Mouse (Mus musculus) cerebellum, adult 11 months (tissue): ENCODE data around the gene BC028528.
"Not testable (repeated sequence)": the region's sequence is repeated elsewhere in the genome, so short reads cannot be mapped to it uniquely, and the experiment has no call there.

Experiments
- DNase-seq: peaks from one replicate; pipeline ENCODE4 v3.0.0; 2022

The BC028528 gene

GRCm38 (mm10) chr3:95871392-95871867 is 20.4 kb downstream of the BC028528 start, which contains the start of gene Mrps21:
TSS of gene Mrps21 (minus strand) at chr3:95871519.
- peak; percentile 78 for DNase-seq

DNA sequence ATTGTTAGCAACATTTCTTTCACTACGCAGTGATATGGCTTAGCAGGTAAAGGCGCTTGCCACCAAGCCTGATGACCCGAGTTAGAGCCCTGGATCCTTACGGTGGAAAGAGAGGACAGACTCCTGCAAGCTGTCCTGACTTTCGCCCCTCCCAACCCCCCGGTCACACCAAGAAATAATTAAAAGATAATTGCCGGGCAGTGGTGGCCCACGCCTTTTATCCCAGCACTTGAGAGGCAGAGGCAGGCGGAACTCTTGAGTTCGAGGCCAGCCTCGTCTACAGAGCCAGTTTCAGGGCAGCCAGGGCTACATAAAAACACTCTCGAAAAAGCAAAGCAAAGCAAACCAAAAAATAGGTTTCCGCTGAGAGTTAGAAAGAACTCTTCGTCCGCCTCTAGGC is 20.8 kb downstream of the BC028528 start:
- DNase-seq = no peak

DNA sequence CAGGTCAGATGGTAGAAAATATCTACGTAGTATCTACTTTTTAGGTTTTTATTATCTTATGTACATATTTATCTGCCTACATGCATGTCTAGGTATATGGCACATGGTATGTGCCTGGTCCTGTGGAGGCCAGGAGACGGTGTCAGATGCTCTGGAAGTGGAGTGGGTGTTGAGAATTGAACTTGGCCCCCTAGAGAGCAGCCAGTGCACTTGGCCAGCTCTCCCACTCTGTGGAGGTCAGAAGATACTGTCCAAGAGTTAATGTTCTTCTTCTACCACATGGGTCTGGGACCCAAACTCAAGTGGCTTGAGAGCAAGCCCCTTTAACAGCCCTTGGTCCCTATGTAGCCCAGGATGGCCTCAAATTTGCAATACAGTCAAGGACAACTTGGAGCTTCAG is 24.4 kb downstream of the BC028528 start:
- no peak for DNase-seq

DNA sequence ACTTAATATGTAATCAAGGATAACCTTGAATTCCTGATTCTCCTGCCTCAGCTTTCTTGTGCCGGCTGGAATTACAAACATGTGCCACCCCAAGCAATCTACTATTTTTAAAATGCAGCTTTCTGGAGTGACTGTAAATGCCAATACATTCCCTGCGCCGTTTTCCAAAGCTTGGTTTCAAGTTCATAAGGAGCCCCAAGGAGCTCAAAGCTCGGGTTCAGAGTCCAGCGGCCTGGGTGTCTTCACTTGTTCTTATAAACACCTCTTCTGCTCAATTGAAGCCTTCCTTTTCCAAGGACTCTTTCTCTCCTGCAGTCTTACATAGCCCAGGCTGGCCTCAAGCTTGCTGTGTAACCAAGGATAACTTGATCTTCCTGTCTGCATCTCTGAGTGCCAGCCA is 25.7 kb downstream of the BC028528 start:
- no peak for DNase-seq

DNA sequence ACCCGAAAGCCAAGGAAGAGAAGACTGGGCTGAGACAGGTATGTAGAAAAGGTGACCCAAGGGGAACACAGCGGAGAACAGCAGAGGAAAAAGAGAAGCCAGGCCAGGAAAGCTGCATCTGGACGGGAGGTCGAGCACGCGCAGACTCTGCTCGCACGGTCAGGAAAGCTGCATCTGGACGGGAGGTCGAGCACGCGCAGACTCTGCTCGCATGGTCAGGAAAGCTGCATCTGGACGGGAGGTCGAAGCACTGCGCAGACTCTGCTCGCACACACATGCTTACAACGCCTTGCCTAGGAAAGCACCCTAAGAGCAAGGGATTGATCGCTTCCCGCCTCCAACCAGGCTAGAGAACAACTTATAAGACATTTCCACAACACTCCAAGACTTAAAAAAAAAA is 26.2 kb downstream of the BC028528 start:
- no peak for DNase-seq

DNA sequence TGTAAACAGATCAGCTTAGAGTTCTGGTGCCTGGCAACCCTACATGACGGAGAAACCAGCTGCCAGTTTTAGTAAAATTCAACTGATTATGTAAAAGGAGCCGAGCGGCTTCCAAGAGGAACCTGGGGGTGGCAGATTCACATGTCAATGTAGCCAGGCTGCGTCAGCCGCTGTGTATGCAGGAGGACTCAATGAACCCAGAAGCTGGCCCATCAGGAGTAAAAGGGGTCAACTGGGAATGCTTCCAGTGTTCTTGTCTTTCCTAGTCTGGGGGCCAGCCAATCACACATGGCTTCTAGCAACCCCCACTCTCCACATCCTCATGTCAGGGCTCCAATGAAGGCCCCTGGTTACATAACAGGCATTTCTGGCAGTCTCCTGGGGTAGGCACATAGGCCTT is 26.8 kb downstream of the BC028528 start:
- DNase-seq = no peak

- DNase-seq = no peak
Measured at GRCm38 (mm10) chr3:95863578-95863977, 28.2 kb downstream of the BC028528 start.

DNA sequence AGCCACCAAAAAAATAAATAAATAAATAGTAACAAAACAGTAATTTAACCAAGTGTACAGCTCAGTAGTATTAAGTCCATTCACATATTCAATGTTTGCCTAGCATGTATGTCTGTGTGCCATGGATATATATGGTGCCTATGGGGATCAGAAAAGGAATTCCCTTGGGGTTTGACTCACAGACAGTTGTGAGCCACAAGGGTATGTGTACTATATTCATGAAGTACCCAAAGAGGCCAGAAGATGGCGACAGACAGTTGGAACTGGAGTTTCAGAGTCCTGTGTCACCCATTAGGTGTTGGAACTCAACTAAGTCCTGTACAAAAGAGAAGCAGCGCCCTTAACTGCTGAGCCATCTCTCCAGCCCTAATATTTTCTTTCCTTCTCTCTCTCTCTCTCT is 30.0 kb downstream of the BC028528 start:
- peak; percentile 46 for DNase-seq

DNA sequence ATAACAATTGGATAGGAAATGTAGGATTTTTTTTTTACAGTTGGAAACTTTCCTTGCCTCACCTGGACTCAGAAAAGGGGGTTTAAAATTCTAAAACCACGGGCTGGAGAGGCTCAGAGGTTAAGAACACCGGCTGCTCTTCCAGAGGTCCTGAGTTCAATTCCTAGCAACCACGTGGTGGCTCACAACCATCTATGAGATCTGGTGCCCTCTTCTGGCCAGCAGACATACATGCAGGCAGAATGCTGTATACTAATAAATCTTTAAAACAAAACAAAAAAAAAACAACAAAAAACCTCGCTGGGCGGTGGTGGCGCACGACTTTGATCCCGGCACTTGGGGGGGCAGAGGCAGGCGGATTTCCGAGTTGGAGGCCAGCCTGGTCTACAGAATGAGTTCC is 30.6 kb downstream of the BC028528 start:
- DNase-seq = no peak

GRCm38 (mm10) chr3:95860323-95860722 is 31.5 kb downstream of the BC028528 start:
- DNase-seq = no peak

GRCm38 (mm10) chr3:95858278-95858677 is 33.5 kb downstream of the BC028528 start:
- not testable (repeated sequence) for DNase-seq

- DNase-seq = not testable (repeated sequence)
Measured at GRCm38 (mm10) chr3:95857050-95857449, 34.8 kb downstream of the BC028528 start.

DNA sequence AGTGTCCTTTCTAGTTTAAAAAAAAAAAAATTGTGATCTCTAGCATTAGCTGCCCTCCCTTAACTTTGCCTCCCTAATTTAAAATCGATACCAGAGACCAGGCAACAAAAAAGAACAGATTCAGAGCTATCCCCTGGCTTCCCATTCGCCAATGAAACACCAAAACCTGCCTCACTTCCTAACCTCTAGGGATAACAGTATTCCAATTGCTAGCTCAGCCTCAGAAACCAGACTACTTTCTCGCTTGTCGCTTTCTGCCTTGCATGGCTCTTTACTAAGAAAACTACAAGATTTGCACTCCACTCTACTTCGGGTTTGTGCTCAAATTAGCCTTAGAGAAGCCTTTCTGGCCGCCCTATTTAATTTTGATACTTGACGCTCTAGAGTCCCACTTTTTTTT is 35.7 kb downstream of the BC028528 start:
- DNase-seq = no peak

GRCm38 (mm10) chr3:95855502-95856089 is 36.2 kb downstream of the BC028528 start, which contains the start of gene Prpf3:
TSS of gene Prpf3 (minus strand) at chr3:95855885.
- peak; percentile 93 for DNase-seq

DNA sequence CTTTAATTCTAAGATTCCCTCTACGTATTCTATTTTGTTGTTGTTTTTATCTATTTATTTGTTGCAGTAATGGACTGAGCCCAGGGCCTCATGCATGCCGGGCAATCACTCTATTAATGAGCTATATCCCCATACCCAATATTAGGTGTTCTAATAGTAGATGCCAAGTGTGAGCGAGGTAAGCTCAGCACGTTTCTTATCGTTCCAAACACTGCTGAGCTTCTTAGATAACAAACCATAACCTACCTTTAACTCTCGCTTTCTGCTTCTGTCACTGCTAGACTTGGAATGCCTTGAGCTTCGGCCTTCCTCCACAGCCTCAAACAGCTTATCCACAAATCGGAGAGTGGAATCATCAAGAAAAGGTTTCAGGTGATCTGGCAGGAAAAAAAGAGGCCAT is 40.5 kb downstream of the BC028528 start:
- no peak for DNase-seq

DNA sequence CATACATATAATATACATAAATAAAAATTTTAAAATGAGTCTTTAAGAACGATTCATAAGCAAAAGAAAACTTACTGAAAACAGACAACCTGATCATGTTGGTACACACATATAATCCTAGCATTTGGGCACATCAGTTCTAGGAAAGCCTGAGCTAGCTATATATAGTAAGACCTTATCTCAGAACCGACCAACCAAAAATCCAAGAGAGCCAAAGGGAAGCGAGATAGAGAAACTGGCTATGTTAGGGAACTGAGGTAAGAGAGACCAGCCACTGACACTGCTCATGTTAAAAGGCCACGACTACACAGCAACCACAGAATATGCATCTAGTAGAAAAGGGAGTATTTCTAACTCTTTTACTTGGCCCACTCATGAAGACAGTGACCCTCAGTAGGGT is 41.2 kb downstream of the BC028528 start:
- no peak for DNase-seq

DNA sequence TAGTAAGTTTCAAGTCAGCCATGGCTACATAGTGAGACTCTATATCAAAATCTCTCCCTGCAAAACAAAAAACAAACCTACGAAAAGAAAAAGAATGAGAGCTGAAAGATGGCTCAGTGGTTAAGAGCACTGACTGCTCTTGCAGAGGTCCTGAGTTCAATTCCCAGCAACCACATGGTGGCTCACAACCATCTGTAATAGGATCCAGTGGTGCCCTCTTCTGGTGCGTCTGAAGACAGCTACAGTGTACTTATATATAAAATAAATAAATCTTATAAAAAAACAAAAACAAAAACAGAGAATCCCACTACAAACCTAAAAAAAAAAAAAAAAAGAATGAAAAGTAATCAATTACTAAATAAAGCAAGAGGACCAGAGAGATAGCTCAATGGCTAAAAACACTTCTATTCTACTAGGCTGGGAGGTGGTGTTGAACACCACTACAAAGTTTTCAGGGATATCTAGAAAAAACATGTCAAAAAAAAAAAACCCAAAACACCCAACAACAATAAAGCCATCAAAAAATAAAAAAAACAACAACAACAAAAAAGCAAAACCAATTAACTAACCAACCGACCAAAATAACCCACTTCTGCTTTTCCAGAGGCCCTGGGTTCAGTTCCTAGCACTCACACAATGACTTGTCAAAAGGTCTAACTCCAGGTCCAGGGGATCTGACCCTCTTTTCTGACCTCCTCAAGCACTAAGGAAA is 49.1 kb downstream of the BC028528 start:
- DNase-seq = no peak

GRCm38 (mm10) chr3:95839250-95839649 is 52.6 kb downstream of the BC028528 start:
- DNase-seq = no peak
